Mouse (Mus musculus) ES-E14 (cell line): ENCODE measurements around the gene Ubfd1.

ENCODE experiments used
- CHD2 ChIP-seq: IDR thresholded peaks from 2 replicates; pipeline ENCODE4 v1.6.1; 2014; ENCODE audit warnings: mild to moderate bottlenecking, low read depth, low read length, inconsistent platforms
- HCFC1 ChIP-seq: IDR thresholded peaks from 2 replicates; pipeline ENCODE4 v1.6.1; 2012; ENCODE audit warnings: low read length, inconsistent platforms, borderline replicate concordance; ENCODE audit not compliant: insufficient read depth

GRCm38 (mm10) chr7:122066102-122066944 is 652 bp upstream of the Ubfd1 start:
- TF ChIP-seq CHD2 (no peak), HCFC1 (no peak)
